Mouse (Mus musculus) mesoderm, embryonic 11.5 days (tissue): ENCODE data around the gene Ankrd13b.
A peak's percentile ranks its signal among the peaks of the same experiment; 100 is the strongest.

Source experiments
- DNase-seq: peaks from one replicate; pipeline ENCODE4 v3.0.0-alpha.2; 2012; ENCODE audit warnings: low read depth, low spot score

The Ankrd13b gene

DNA sequence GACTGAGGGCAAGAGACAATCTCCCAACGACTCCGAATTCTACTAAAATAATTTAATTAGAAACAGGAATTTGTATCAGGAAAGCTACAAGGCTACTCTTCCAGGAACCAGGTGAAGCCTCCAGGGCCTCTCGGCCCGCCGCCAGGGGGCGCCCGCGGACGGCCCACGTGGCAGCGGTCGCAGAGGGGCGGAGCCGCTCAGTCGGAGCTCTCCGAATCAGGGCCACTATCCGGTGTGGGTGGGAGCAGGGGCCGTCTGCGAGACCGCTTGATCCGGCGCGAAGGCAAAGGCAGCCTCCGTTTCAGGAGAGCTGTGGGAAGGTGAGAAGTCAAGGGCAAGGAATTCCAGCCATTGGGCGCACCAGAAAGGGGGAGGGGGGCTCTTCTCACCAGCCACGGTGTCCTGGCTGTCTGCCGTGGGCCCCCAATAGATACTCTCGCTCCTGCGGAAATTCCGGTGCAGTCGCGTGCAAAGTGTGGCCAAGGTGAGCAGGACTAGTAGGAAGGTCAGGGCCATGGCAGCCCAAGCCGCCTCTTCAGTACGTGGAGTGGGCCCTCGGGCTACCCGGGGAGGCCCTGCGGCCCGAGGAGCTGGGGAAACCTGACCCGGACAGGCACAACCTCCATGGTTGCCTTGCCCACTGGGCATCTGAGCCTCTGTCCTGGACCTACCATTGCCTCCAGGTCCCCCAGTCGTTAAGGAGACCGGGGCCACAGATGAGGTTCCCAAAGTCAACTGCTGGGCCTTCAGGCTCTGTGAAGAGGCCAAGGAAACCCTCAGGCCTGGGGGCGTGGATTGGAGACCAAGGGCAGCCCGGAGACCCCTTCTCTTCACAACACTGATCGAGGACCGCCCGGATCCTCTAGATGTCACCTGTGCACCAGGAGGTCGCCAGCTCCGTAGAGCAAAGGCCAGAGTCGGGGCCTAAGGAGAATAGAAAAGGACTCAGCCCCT is 18.9 kb upstream of the Ankrd13b start:
- DNase-seq = peak; percentile 85

DNA sequence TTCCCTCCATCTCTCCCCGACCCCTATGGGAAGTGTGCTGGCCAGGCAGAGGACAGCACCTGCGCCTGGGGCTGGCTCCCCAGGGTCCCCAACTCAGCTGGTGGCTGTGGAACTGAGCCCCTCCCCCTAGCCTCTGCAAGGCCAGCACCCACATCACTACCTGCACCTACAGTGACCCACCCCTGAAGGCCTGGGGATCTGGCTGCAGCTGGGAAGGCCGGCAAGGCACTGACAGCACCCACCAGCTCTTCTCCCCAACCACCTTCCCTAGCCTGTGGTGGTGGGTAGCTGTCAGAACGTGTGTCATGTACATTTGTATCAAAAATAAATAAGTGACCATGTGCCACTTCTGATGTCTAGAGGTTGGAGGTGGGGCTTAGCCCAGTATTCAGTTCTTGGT is 17.9 kb upstream of the Ankrd13b start:
- no peak for DNase-seq

DNA sequence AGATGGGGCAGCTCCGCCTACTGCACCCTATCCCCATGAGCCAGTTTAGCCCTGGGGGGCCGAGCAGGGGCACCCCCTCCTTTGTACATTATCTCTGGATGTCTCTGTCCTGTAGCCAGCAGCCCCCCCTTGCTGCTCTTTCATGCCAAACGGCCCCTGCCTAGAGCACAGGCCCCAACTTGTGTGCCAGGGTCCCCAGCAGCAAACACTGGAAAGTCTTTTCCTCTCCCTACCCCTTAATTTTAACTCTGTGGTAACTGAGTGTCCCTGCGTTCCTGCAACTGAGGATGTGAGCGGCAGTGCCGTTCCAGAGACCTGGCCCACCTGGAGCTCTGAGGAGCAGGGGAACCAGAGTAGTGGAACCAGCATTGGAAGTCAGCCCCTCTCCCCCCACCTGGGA is 17.5 kb upstream of the Ankrd13b start:
- DNase-seq = no peak

DNA sequence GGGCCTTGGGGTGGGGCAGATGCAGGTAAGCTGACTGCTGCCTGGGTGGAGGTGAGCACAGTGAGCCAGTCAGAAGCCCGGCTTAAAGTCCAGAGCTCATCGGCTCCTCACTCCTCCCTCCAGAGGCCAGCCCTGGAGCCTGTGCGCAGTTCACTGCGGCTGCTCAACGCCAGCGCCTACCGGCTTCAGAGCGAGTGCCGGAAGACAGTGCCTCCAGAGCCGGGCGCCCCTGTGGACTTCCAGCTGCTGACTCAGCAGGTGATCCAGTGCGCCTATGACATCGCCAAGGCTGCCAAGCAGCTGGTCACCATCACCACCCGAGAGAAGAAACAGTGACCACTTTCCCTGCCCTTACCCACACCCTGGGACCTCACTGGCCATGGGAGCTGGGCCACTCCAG is 16.8 kb upstream of the Ankrd13b start:
- no peak for DNase-seq

DNA sequence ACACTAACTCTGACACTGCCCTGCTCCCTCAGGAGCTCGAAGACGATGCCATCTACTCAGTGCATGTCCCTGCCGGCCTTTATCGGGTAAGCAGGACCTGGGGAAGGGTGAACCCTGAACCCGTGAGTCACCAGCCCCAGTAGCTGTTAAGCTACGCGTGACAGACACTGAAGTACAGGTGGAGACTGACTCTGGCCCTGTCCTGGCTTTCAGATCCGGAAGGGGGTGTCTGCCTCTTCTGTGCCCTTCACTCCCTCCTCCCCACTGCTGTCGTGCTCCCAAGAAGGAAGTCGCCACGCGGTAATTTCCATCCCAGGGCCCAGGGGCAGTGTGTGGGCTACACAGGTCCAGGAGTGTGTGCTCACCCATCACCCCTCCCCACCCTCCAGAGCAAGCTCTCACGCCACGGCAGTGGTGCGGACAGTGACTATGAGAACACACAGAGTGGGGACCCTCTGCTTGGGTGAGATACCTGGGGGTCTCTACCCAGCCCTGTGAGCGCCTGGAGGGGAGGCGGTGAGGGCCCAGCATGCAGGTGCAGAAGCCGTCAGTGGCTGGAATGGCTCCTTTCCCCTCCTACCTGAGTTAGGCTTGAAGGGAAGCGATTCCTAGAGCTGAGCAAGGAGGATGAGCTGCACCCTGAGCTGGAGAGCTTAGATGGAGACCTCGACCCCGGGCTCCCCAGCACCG is 16.0 kb upstream of the Ankrd13b start:
- no peak for DNase-seq

DNA sequence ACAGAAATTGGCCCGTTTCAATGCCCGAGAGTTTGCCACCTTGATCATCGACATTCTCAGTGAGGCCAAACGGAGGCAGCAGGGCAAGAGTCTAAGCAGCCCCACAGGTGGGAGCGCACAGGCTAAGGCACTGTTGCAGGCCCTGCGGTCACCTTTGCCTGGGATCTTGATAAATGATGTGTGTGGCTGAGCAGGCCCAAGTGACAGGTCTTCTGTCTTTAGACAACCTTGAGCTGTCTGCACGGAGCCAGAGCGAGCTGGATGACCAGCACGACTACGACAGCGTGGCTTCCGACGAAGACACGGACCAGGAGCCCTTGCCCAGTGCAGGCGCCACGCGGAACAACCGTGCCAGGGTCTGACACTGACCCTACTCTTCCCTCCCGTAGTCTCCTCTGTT is 14.9 kb upstream of the Ankrd13b start:
- no peak for DNase-seq

DNA sequence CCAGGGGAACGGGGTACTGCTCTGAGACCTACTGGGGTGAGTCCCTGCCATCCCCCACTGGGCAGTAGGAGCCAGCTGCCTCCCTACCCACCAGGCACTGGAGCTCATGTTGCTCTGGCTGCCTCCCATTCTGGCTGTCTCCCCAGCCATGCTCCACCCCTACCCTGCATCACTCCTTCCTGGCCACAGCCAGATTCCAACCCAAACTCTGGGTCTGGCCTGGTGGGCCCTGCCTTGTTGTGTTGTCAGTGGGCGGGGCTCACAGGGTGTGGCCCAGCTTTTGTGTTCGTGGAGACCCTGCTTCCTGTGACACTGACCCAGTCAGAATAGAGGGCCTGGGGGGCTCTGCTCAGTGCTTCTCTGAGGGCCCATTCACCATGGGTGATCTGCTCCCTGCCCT is 14.0 kb upstream of the Ankrd13b start:
- DNase-seq = no peak

DNA sequence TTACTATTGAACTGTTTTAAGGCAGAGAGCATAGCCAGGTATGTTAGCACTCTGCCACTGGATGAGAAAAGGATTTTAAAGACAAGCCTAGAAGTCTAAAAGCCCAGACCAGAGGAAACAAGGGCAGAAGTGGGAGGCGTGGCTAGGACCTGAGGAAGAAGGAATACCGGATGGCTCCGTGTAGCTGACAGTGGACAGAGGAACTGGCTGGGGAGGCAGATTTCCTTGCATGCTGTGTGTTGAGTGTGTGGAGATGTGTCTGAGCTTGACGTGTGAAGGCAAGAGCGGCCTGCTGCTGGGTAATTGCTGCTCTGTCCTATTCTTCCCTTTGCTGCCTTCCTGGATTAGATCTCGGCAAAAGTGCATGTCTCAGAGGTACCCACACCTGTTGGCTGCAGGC is 13.0 kb upstream of the Ankrd13b start:
- no peak for DNase-seq

DNA sequence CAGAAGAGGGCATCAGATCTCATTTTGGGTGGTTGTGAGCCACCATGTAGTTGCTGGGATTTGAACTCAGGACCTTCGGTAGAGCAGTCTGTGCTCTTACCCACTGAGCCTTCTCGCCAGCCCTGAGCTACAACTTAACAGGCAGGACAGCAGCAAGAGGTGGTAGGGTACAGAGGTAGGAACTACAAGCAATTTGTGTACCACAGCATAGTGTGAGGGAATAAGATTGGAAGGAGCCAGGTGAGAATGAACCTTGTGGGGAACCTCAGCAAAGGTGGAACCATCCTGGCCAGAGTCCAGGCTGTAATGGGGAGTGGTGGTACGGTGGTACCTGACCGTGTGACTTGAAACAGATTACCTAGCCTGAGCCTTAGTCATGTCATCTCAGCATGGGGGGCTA is 12.5 kb upstream of the Ankrd13b start:
- DNase-seq = no peak

DNA sequence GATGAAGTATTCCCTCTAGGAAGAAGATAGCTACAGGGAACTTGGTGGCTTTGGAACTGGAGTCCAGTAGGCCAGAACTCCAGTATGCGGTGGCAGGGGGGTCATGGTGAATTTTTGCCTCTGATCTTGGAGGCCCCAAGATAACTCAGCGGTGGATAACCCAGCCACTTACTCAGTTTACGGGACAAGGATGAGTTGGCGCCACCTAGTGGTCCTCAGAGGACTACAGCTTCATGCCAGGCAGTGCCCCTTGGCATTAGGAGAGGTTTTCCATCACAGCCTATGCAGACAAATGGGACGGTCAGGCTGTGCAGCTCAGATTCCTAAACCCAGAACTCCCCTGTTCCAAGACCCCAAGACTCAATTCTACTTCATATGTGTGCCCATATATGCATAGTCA is 11.9 kb upstream of the Ankrd13b start:
- DNase-seq = peak; percentile 80

DNA sequence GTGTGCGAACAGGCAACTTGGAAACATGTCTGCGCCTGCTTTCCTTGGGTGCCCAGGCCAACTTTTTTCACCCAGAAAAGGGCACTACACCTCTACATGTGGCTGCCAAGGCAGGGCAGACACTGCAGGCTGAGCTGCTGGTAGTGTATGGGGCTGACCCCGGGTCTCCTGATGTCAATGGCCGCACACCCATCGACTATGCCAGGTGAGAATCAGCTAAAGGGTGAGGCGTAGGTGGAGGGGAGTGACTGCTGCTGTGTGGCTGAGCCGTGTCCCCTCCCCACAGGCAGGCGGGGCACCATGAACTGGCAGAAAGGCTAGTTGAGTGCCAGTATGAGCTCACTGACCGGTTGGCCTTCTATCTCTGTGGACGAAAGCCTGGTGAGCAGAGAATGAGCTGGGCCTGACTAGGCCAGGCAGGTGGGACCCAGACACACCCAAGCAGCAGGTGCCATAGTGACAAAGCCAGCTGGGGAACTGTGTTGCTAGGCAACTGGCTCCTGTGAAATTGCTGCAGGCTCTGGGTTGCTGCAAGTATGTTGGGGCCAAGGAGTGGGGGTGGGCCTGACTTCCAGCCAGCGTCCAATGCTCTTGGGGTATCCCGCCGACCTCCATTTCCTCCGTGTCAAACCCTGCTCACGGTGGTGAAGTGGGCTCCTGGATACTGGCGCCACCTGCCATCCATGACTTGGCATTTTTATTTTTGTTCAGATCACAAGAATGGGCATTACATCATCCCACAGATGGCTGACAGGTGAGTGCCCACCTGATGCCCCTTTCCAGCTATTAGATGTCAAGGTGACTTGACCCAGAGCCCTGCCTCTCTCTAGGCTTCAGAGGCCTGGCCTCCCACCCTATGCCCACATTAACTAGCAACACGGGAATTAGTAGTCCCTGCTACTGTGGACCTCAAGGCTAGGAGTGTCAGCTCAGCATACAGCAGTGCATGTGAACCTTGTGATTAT is 11.2 kb upstream of the Ankrd13b start:
- DNase-seq = no peak

DNA sequence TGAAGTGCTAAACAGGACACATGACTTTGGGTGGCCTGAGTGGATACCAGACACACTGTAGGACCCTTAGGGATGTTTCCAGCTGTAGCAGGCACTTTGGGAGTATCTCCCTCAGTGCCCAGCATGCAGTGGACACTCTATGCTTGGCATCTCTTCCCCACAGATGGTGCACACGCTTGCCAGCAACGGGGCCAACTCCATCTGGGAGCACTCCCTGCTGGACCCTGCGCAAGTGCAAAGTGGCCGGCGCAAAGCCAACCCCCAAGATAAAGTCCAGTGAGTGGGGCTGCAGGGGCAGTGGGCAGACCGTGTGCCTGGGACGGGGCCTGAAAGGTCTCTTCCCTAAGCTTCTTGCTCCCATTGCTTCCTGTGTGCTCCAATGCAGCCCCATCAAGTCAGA is 9.9 kb upstream of the Ankrd13b start:
- DNase-seq = no peak

DNA sequence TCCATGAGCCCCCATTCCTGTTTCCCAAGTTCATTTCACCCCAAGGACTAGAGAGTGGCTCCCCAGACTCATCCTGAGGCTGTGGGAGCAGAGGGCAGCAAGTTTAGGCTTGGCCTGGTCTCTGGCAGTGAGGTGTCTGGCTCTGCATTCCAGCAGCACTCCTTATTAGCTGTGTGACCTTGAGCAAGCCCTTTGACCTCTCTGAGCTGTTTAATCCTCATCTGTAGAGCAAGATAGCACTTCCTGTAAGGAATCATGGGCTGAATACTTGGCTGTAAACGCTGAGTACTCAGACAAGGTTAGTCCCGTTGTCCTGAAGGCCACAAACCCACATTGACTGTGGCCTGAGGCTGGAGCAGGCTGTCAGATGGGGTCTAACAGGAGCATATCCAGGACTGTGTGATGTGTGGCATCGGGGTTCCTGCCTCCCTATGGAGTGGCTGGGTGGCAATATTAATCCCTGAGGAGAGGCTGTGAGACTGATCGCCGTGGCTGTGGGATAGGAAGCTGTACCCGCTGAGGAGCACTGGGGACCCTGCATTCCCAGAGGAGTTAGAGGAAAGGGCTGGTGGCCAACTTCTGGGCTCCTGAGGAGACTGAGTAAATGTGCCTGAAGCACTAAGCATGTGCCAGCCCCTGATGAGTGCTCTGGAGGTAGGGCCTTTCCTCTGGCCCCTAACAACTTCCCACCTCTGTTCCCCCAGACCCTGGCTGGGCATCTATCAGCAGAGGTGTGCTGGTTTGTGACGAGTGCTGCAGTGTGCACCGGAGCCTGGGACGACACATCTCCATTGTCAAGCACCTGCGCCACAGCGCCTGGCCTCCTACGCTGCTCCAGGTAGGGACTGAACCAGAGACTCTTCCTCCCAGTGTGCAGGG is 9.0 kb upstream of the Ankrd13b start:
- DNase-seq = no peak

DNA sequence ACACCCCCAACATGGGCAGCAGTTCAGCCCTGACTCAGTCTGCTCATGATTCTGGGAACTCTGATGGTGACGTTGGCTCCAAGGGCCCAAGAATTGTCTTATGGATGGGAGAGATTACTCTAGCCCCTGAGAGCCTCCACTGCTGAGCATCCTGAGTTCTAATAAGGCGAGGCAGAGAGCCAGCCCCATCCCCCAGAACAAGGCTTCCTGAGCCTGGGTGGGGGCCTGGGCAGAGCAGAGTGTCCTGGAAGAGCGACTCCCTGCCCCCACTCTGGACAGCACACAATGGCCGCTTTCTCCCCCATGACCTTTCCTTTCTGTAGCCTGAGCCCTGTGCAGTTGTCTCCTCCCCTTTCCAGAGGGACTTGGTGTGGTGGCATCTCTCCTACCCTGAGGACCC is 8.4 kb upstream of the Ankrd13b start:
- DNase-seq = no peak

DNA sequence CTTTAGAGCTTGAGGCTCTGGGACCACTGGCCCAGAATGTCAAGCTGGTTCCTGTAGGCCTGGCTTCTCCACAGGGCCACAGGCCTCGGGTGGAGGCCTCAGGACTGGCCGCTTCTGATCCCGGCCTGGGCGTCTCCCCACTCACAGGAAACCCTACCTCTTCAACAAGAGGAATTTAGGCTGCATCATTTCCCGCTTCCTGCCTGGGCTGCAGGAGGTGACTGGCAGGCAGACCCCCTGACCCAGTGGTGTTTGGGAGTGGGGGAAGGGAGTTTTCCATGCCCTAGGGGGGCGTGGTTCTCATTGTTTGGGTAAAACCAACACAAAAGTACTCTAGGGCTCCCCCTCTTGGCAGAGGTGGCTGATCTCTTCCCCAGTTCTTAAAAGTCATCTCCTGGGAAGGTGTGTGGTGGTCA is 7.9 kb upstream of the Ankrd13b start:
- DNase-seq = peak; percentile 84

DNA sequence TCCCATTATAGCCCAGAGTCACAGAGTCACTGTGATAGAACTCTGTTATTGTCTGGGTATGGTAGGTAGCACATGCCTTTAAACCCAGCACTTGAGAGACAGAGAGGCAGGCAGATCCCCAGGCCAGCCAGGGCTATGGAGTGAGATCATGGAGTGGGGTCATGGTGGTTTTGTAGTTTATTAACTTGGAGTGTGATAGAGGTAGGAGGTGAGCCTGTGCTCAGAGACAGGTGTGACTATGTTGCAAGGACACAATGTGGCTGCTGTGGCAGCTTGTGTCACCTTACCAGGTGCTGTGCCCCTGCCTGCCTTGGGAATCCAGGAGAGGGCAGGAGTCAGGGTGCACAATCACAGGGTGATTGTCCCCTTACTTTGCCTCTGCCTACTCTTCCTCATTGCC is 6.0 kb upstream of the Ankrd13b start:
- DNase-seq = no peak

DNA sequence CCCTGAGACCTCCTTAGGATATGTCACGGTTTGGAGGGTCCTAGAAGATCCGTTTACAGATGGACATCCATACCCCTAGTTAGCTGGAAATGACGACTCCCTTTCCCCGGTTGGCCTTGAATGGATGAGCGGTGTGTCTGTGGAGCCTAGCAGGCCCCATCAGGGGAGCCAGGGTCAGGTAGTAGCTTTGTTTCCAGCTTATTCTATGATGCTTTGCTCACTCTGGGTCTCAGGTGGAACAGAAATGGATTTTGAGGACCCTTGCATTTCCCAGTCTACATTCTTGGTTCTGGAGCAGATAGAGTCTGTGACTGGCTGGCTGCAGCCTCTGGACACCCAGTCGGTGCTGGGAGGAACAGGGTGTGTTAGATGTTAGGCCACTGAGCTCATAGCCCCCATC is 5.3 kb upstream of the Ankrd13b start:
- DNase-seq = no peak

DNA sequence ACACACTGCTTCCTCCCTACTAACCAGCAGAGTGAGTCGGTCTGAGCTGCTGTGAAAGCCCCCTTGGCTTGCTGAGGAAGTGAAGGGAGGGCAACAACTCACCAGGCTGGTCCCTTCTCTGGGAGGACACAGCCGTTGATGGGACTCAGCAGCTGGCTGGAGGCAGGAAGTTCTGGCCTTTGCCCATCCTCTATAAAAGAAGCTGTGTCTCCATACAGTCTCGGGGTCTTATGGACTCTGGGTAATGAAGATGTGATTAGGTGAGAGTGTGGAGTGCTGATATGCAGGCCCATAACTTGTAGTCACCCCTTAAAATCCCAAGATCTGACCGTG is 4.8 kb upstream of the Ankrd13b start:
- no peak for DNase-seq

DNA sequence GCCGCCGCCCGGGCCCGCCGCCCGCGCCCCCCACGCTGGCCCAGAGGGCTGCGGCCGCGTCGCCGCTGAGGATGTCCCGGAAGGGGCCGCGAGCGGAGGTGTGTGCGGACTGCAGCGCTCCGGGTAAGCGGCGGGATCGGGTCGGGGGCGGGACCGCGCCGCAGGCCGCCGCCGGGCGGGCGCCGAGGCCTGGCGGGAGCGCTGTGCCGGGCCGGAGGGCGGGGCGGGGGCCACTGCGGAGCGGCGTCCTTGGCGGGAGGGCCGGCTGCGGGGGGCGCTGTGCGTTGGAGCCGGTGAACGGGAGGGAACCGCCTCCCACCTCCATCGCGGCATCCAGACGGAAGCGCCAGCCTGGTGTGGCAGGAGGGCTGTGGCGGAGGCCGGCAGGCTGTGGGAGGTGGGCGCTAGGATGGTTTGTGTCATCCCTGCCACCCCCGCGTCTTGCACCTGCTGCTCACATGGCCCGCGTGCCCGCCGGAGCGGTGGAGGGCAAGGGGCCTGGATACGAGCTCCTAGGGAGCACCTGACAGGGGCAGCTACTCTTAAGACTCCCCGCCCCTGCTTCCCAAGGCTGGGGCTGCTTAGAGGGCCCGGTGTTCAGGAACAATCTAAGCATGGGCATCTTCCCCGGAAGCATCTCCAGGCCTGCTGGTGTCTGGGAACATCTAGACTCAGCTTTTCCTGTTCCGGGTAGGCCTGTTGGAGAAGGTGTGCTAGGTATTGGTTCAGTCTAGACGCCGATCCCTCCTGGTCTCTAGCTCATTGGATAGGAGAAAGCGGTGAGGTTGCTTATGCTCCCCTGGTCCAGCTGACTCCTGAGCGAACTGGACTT is 4.2 kb upstream of the Ankrd13b start, which contains the start of gene Git1:
Gene Git1 (plus strand): TSS at position 51 of the 832 bp plus-strand sequence.
- DNase-seq = no peak

DNA sequence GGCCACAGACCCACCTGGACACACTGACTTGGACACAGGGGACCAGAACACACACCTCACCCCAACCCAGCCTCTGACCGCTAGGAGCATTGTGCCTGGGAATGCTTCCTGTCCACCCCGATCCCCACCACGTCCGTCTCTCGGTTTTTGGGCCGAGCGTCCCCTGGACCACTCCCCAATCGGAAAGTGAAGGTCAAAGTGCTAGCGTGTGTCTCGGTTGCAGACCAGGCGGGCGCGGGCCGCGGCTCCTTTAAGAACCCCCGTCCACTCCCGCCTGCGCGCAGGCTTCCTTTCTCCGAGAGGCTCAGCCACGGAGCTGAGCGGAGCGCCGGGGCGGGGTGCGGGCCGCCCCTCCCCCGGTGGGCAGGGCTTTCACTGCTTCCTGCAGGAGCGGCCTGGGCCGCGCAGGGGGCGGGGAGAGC is 3.4 kb upstream of the Ankrd13b start:
- DNase-seq = peak; percentile 94
